Mouse (Mus musculus): ENCODE results near the gene Hnrnpa3. TPM values are rescaled to one million over a fixed set of nuclear protein-coding genes. Genes with fewer than 3 reads are reported as not detected.

The Hnrnpa3 gene
- polyA plus RNA-seq, 1 experiment = 45.4 TPM

- under 1% methylated on average over 60 of the region's 62 CpGs for WGBS
- peak overlapping the region; percentile 96 for H3K4me3 ChIP-seq (ENCODE audit: control insufficient read depth, insufficient read depth, low read length)
- H3K36me3 ChIP-seq (ENCODE audit: control insufficient read depth, insufficient read depth, low read length) = no peaks in the 10 kb centered on the region
- H3K4me1 ChIP-seq (replicated peaks; ENCODE audit: control insufficient read depth, insufficient read depth, low read length) = peaks cover 10% of the 10 kb centered on the region
- DNase-seq = peak; percentile 80
- H3K27me3 ChIP-seq (ENCODE audit: control insufficient read depth, insufficient read depth, low read length) = no peaks in the 10 kb centered on the region
- TF ChIP-seq POLR2A (IDR thresholded peaks at IDR 0.05; ENCODE audit: control insufficient read depth, extremely low read depth, insufficient read depth, low read length, poor library complexity) (no peak; the same call in 1 of the 2 replicates), CTCF (IDR thresholded peaks at IDR 0.05; ENCODE audit: borderline replicate concordance, control insufficient read depth, extremely low read depth, insufficient read depth, low read length, poor library complexity) (peak; percentile 14; the same call in 1 of the 2 replicates)
- peak overlapping the region; percentile 78 for H3K27ac ChIP-seq (ENCODE audit: control insufficient read depth, insufficient read depth, low read length)
Observed at GRCm38 (mm10) chr2:75703375-75704181, 44.5 kb downstream of the Hnrnpa3 start.

GRCm38 (mm10) chr2:75704234-75705161 lies 45.4 kb downstream of the Hnrnpa3 start, which contains the start of gene Nfe2l2:
Nfe2l2 (minus strand) TSS chr2:75704641.
- Histone ChIP-seq H3K4me1 (replicated peaks; ENCODE audit: control insufficient read depth, insufficient read depth, low read length) (peaks cover 6% of the 10 kb centered on the region), H3K27me3 (ENCODE audit: control insufficient read depth, insufficient read depth, low read length) (no peaks in the 10 kb centered on the region), H3K27ac (ENCODE audit: control insufficient read depth, insufficient read depth, low read length) (peak within 1 kb of the TSS; percentile 78), H3K4me3 (ENCODE audit: control insufficient read depth, insufficient read depth, low read length) (peak within 1 kb of the TSS; percentile 96), H3K36me3 (ENCODE audit: control insufficient read depth, insufficient read depth, low read length) (no peaks in the 10 kb centered on the region)
- WGBS = under 1% methylated on average over 58 of the region's 58 CpGs
- peak; percentile 62; the same call in 1 of the 2 replicates for TF ChIP-seq POLR2A (IDR thresholded peaks at IDR 0.05; ENCODE audit: control insufficient read depth, extremely low read depth, insufficient read depth, low read length, poor library complexity)
- TF ChIP-seq CTCF (IDR thresholded peaks at IDR 0.05; ENCODE audit: borderline replicate concordance, control insufficient read depth, extremely low read depth, insufficient read depth, low read length, poor library complexity) = peak; percentile 37; the same call in 1 of the 2 replicates
- peak; percentile 92 for DNase-seq

- H3K27ac ChIP-seq (ENCODE audit: control insufficient read depth, insufficient read depth, low read length) = peak overlapping the region; percentile 78; the same call in 1 of the 2 replicates
- no peaks in the 10 kb centered on the region for H3K27me3 ChIP-seq (ENCODE audit: control insufficient read depth, insufficient read depth, low read length)
- peaks cover 6% of the 10 kb centered on the region for H3K4me1 ChIP-seq (replicated peaks; ENCODE audit: control insufficient read depth, insufficient read depth, low read length)
- H3K4me3 ChIP-seq (ENCODE audit: control insufficient read depth, insufficient read depth, low read length) = peak overlapping the region; percentile 96
- no peak for DNase-seq
- H3K36me3 ChIP-seq (ENCODE audit: control insufficient read depth, insufficient read depth, low read length) = no peaks in the 10 kb centered on the region
- 23% methylated on average over 19 of the region's 19 CpGs for WGBS
- no peak for TF ChIP-seq CTCF (IDR thresholded peaks at IDR 0.05; ENCODE audit: borderline replicate concordance, control insufficient read depth, extremely low read depth, insufficient read depth, low read length, poor library complexity)
Observed at GRCm38 (mm10) chr2:75705162-75705752, 46.2 kb downstream of the Hnrnpa3 start.

- Histone ChIP-seq H3K4me1 (replicated peaks; ENCODE audit: control insufficient read depth, insufficient read depth, low read length) (peaks cover 6% of the 10 kb centered on the region), H3K27ac (ENCODE audit: control insufficient read depth, insufficient read depth, low read length) (peak overlapping the region; percentile 54; the same call in 1 of the 2 replicates), H3K27me3 (ENCODE audit: control insufficient read depth, insufficient read depth, low read length) (no peaks in the 10 kb centered on the region), H3K4me3 (ENCODE audit: control insufficient read depth, insufficient read depth, low read length) (no peak overlapping the region), H3K36me3 (ENCODE audit: control insufficient read depth, insufficient read depth, low read length) (no peaks in the 10 kb centered on the region)
- WGBS = 45% methylated on average over 5 of the region's 5 CpGs
- no peak for DNase-seq
- TF ChIP-seq CTCF (IDR thresholded peaks at IDR 0.05; ENCODE audit: borderline replicate concordance, control insufficient read depth, extremely low read depth, insufficient read depth, low read length, poor library complexity) = no peak
- TF ChIP-seq POLR2A (IDR thresholded peaks at IDR 0.05; ENCODE audit: control insufficient read depth, extremely low read depth, insufficient read depth, low read length, poor library complexity) = no peak
Observed at GRCm38 (mm10) chr2:75706435-75706834, 47.4 kb downstream of the Hnrnpa3 start.

GRCm38 (mm10) chr2:75707420-75707819 lies 48.4 kb downstream of the Hnrnpa3 start:
- no peak for TF ChIP-seq POLR2A (IDR thresholded peaks at IDR 0.05; ENCODE audit: control insufficient read depth, extremely low read depth, insufficient read depth, low read length, poor library complexity)
- TF ChIP-seq CTCF (IDR thresholded peaks at IDR 0.05; ENCODE audit: borderline replicate concordance, control insufficient read depth, extremely low read depth, insufficient read depth, low read length, poor library complexity) = no peak
- no peaks in the 10 kb centered on the region for H3K36me3 ChIP-seq (ENCODE audit: control insufficient read depth, insufficient read depth, low read length)
- no peak for DNase-seq
- no peak overlapping the region for H3K27ac ChIP-seq (ENCODE audit: control insufficient read depth, insufficient read depth, low read length)
- WGBS = 58% methylated on average over 1 of the region's 1 CpGs
- H3K4me1 ChIP-seq (replicated peaks; ENCODE audit: control insufficient read depth, insufficient read depth, low read length) = peaks cover 6% of the 10 kb centered on the region
- no peaks in the 10 kb centered on the region for H3K27me3 ChIP-seq (ENCODE audit: control insufficient read depth, insufficient read depth, low read length)
- no peak overlapping the region for H3K4me3 ChIP-seq (ENCODE audit: control insufficient read depth, insufficient read depth, low read length)

- H3K27me3 ChIP-seq (ENCODE audit: control insufficient read depth, insufficient read depth, low read length) = no peaks in the 10 kb centered on the region
- no peaks in the 10 kb centered on the region for H3K4me1 ChIP-seq (replicated peaks; ENCODE audit: control insufficient read depth, insufficient read depth, low read length)
- WGBS = 97% methylated on average over 3 of the region's 3 CpGs
- no peak overlapping the region for H3K4me3 ChIP-seq (ENCODE audit: control insufficient read depth, insufficient read depth, low read length)
- no peak for DNase-seq
- TF ChIP-seq POLR2A (IDR thresholded peaks at IDR 0.05; ENCODE audit: control insufficient read depth, extremely low read depth, insufficient read depth, low read length, poor library complexity) = no peak
- TF ChIP-seq CTCF (IDR thresholded peaks at IDR 0.05; ENCODE audit: borderline replicate concordance, control insufficient read depth, extremely low read depth, insufficient read depth, low read length, poor library complexity) = no peak
- no peaks in the 10 kb centered on the region for H3K36me3 ChIP-seq (ENCODE audit: control insufficient read depth, insufficient read depth, low read length)
- H3K27ac ChIP-seq (ENCODE audit: control insufficient read depth, insufficient read depth, low read length) = no peak overlapping the region
Observed at GRCm38 (mm10) chr2:75713083-75713482, 54.0 kb downstream of the Hnrnpa3 start.
